Mouse (Mus musculus) midbrain, embryonic 15.5 days (tissue): ENCODE results near the gene Pfn3. TPM values are rescaled to one million over a fixed set of nuclear protein-coding genes. Genes with fewer than 3 reads are reported as not detected.

ENCODE experiments used
- ATAC-seq: fragments of 200-750 bp; cut with Nextera tagmentation; replicated peaks from 2 replicates; pipeline ENCODE4 v1.8.0; 2017; ENCODE audit warnings: moderate TSS enrichment
- H3K27ac ChIP-seq: fragments of 300-500 bp; sonication (generic); 2 replicates; pipeline ENCODE4 v1.5.1; 2015; ENCODE audit warnings: mild to moderate bottlenecking, inconsistent platforms
- H3K27me3 ChIP-seq: fragments of 300-500 bp; sonication (generic); replicated peaks from 2 replicates; pipeline ENCODE4 v1.6.1; 2015; ENCODE audit warnings: inconsistent platforms
- H3K36me3 ChIP-seq: fragments of 300-500 bp; sonication (generic); replicated peaks from 2 replicates; pipeline ENCODE4 v1.6.1; 2015; ENCODE audit warnings: inconsistent platforms
- H3K4me1 ChIP-seq: fragments of 300-500 bp; sonication (generic); 2 replicates; pipeline ENCODE4 v1.6.1; 2015; ENCODE audit warnings: inconsistent platforms
- H3K4me2 ChIP-seq: fragments of 300-500 bp; sonication (generic); 2 replicates; pipeline ENCODE4 v1.6.1; 2015; ENCODE audit warnings: inconsistent platforms, mild to moderate bottlenecking, moderate library complexity
- H3K4me3 ChIP-seq: fragments of 300-500 bp; sonication (generic); 2 replicates; pipeline ENCODE4 v1.5.1; 2015; ENCODE audit warnings: mild to moderate bottlenecking, inconsistent platforms
- H3K9ac ChIP-seq: fragments of 300-500 bp; sonication (generic); 2 replicates; pipeline ENCODE4 v1.6.1; 2015; ENCODE audit warnings: mild to moderate bottlenecking, inconsistent platforms
- H3K9me3 ChIP-seq: fragments of 300-500 bp; sonication (generic); 2 replicates; pipeline ENCODE4 v1.6.1; 2016; ENCODE audit warnings: inconsistent platforms
- WGBS: fragments of 180-500 bp; shearing (Covaris S2); methylation state at CpG from one replicate; pipeline ENCODE4 v1.1.7; 2015; ENCODE audit warnings: mixed read lengths; 5-methylcytosine and 5-hydroxymethylcytosine counted together
- polyA plus RNA-seq: library from polyadenylated mRNA; unstranded; fragments of >200 nt; fragmentation: Nextera tagmentation; extraction: Ambion mirVana; gene quantifications from 2 replicates; pipeline ENCODE4 v1.2.1, GENCODE M21; 2015

Pfn3 gene
- polyA plus RNA-seq, 1 experiment from 2014 or later = 0.45 TPM

GRCm38 (mm10) chr13:55420933-55421800, 6.1 kb upstream of the Pfn3 start:
- Histone ChIP-seq H3K9ac (0 out of 2 replicates have a peak overlapping the region, but pooled peaks have one; percentile 8), H3K27ac (no peak overlapping the region), H3K4me1 (peaks cover 15% of the 10 kb centered on the region), H3K9me3 (no peaks in the 10 kb centered on the region), H3K4me3 (peak overlapping the region; percentile 19), H3K36me3 (no peaks in the 10 kb centered on the region), H3K4me2 (peak overlapping the region; percentile 48), H3K27me3 (peaks cover 46% of the 10 kb centered on the region)
- peak; percentile 78 for ATAC-seq
- WGBS = 16% methylated on average over 35 of the region's 35 CpGs

- H3K27me3 ChIP-seq = peaks cover 46% of the 10 kb centered on the region
- no peaks in the 10 kb centered on the region for H3K9me3 ChIP-seq
- H3K4me1 ChIP-seq = peaks cover 15% of the 10 kb centered on the region
- H3K36me3 ChIP-seq = no peaks in the 10 kb centered on the region
- no peak overlapping the region for H3K27ac ChIP-seq
- ATAC-seq = no peak; the same call in 1 of the 2 replicates
- peak overlapping the region; percentile 48 for H3K4me2 ChIP-seq
- H3K9ac ChIP-seq = no peak overlapping the region
- no peak overlapping the region for H3K4me3 ChIP-seq
- 32% methylated on average over 51 of the region's 51 CpGs for WGBS
These were observed 5.2 kb upstream of the Pfn3 start for GRCm38 (mm10) chr13:55420018-55420932.

- Histone ChIP-seq H3K36me3 (no peaks in the 10 kb centered on the region), H3K9me3 (no peaks in the 10 kb centered on the region), H3K9ac (no peak overlapping the region), H3K4me3 (no peak overlapping the region), H3K27ac (no peak overlapping the region), H3K27me3 (peaks cover 46% of the 10 kb centered on the region), H3K4me2 (no peak overlapping the region), H3K4me1 (peaks cover 20% of the 10 kb centered on the region)
- no peak for ATAC-seq
- 88% methylated on average over 5 of the region's 5 CpGs for WGBS
These were observed 4.1 kb upstream of the Pfn3 start for GRCm38 (mm10) chr13:55419142-55419541.

- no peak overlapping the region; the same call in 1 of the 2 replicates for H3K9ac ChIP-seq
- H3K4me2 ChIP-seq = peak overlapping the region; percentile 34
- H3K9me3 ChIP-seq = no peaks in the 10 kb centered on the region
- no peak overlapping the region for H3K27ac ChIP-seq
- ATAC-seq = peak; percentile 73; the same call in 1 of the 2 replicates
- 11% methylated on average over 12 of the region's 12 CpGs for WGBS
- no peaks in the 10 kb centered on the region for H3K36me3 ChIP-seq
- H3K4me1 ChIP-seq = peaks cover 20% of the 10 kb centered on the region
- peaks cover 46% of the 10 kb centered on the region for H3K27me3 ChIP-seq
- 0 out of 2 replicates have a peak overlapping the region, but pooled peaks have one; percentile 4 for H3K4me3 ChIP-seq
These were observed 3.0 kb upstream of the Pfn3 start for GRCm38 (mm10) chr13:55418004-55418403.

- ATAC-seq = no peak
- Histone ChIP-seq H3K27ac (no peak overlapping the region), H3K27me3 (peaks cover 7% of the 10 kb centered on the region; the same call in 1 of the 2 replicates), H3K9me3 (no peaks in the 10 kb centered on the region), H3K4me2 (no peak overlapping the region), H3K4me3 (no peak overlapping the region), H3K9ac (no peak overlapping the region), H3K4me1 (peaks cover 10% of the 10 kb centered on the region), H3K36me3 (no peaks in the 10 kb centered on the region)
- WGBS = 82% methylated on average over 12 of the region's 12 CpGs
These were observed 1.7 kb downstream of the Pfn3 start for GRCm38 (mm10) chr13:55413333-55413732.

- WGBS = 80% methylated on average over 13 of the region's 13 CpGs
- ATAC-seq = no peak
- H3K9ac ChIP-seq = no peak overlapping the region
- no peak overlapping the region for H3K4me3 ChIP-seq
- peaks cover 5% of the 10 kb centered on the region; the same call in 1 of the 2 replicates for H3K27me3 ChIP-seq
- H3K4me1 ChIP-seq = peaks cover 5% of the 10 kb centered on the region; the same call in 1 of the 2 replicates
- H3K9me3 ChIP-seq = no peaks in the 10 kb centered on the region
- no peak overlapping the region for H3K4me2 ChIP-seq
- H3K36me3 ChIP-seq = no peaks in the 10 kb centered on the region
- H3K27ac ChIP-seq = no peak overlapping the region
These were observed 2.3 kb downstream of the Pfn3 start for GRCm38 (mm10) chr13:55412643-55413307.

GRCm38 (mm10) chr13:55411826-55412225, 3.2 kb downstream of the Pfn3 start:
- Histone ChIP-seq H3K27me3 (no peaks in the 10 kb centered on the region), H3K9me3 (no peaks in the 10 kb centered on the region), H3K4me1 (peaks cover 5% of the 10 kb centered on the region; the same call in 1 of the 2 replicates), H3K36me3 (no peaks in the 10 kb centered on the region), H3K4me3 (no peak overlapping the region), H3K27ac (no peak overlapping the region), H3K4me2 (no peak overlapping the region), H3K9ac (no peak overlapping the region)
- 66% methylated on average over 7 of the region's 7 CpGs for WGBS
- no peak for ATAC-seq

GRCm38 (mm10) chr13:55408546-55409120, 6.4 kb downstream of the Pfn3 start:
- H3K27ac ChIP-seq = no peak overlapping the region
- WGBS = 90% methylated on average over 19 of the region's 19 CpGs
- no peak overlapping the region for H3K9ac ChIP-seq
- no peak overlapping the region for H3K4me3 ChIP-seq
- no peaks in the 10 kb centered on the region for H3K36me3 ChIP-seq
- ATAC-seq = no peak
- H3K4me1 ChIP-seq = peaks cover 12% of the 10 kb centered on the region
- no peak overlapping the region for H3K4me2 ChIP-seq
- H3K9me3 ChIP-seq = no peaks in the 10 kb centered on the region
- H3K27me3 ChIP-seq = no peaks in the 10 kb centered on the region

GRCm38 (mm10) chr13:55407341-55407740, 7.7 kb downstream of the Pfn3 start:
- Histone ChIP-seq H3K9ac (no peak overlapping the region), H3K4me2 (no peak overlapping the region), H3K27me3 (no peaks in the 10 kb centered on the region), H3K36me3 (no peaks in the 10 kb centered on the region), H3K9me3 (no peaks in the 10 kb centered on the region), H3K27ac (no peak overlapping the region), H3K4me1 (peaks cover 12% of the 10 kb centered on the region), H3K4me3 (no peak overlapping the region)
- ATAC-seq = no peak
- WGBS = 90% methylated on average over 4 of the region's 4 CpGs

- Histone ChIP-seq H3K4me3 (no peak overlapping the region), H3K27ac (peak overlapping the region; percentile 64), H3K36me3 (no peaks in the 10 kb centered on the region), H3K4me1 (peaks cover 12% of the 10 kb centered on the region), H3K27me3 (no peaks in the 10 kb centered on the region), H3K9ac (no peak overlapping the region), H3K4me2 (peak overlapping the region; percentile 3; the same call in 1 of the 2 replicates), H3K9me3 (no peaks in the 10 kb centered on the region)
- 47% methylated on average over 13 of the region's 13 CpGs for WGBS
- ATAC-seq = peak; percentile 71
These were observed 9.1 kb downstream of the Pfn3 start for GRCm38 (mm10) chr13:55405783-55406390.
